Mouse (Mus musculus) granulocyte monocyte progenitor cell, adult 5-6 weeks (primary cell): ENCODE data around the gene Olfr1311. TPM values are rescaled to one million over a fixed set of nuclear protein-coding genes. Genes with fewer than 3 reads are reported as not detected.
"Not testable (repeated sequence)": the region's sequence is repeated elsewhere in the genome, so short reads cannot be mapped to it uniquely, and the experiment has no call there.

Experiments used
- ATAC-seq: replicated peaks from 2 replicates; pipeline ENCODE4 v1.8.0; 2016; ENCODE audit warnings: mild to moderate bottlenecking, moderate TSS enrichment, inconsistent platforms; ENCODE audit not compliant: poor library complexity, severe bottlenecking
- total RNA-seq, 2 experiments: library from RNA; stranded (forward) in 1 of 2; stranded (reverse) in 1 of 2; fragments of 200-712, 200-1000 nt in 1 of 2; fragments of >200 nt in 1 of 2; fragmentation: Nextera tagmentation in 1 of 2; gene quantifications; 2 replicates each; pipeline ENCODE4 v1.2.3; 2014 to 2017

Gene Olfr1311
- total RNA-seq (2014; fragmentation: Nextera tagmentation): not detected in 2 replicates
- not detected in 2 replicates for total RNA-seq (2017)

- ATAC-seq: no peak
Measured at GRCm38 (mm10) chr2:112024312-112024711, at the start of gene Olfr1311. Gene Olfr1311 (minus strand): TSS chr2:112024412.

GRCm38 (mm10) chr2:112050138-112050537, 25.9 kb upstream of the Olfr1311 start, which contains the start of gene Olfr1312:
Gene Olfr1312 (minus strand): TSS chr2:112050238.
- no peak for ATAC-seq

- ATAC-seq: not testable (repeated sequence)
Measured at GRCm38 (mm10) chr2:112026971-112027370, 2.8 kb upstream of the Olfr1311 start.

GRCm38 (mm10) chr2:112014900-112015299, 9.3 kb downstream of the Olfr1311 start:
- ATAC-seq: no peak

GRCm38 (mm10) chr2:112012608-112013007, 11.6 kb downstream of the Olfr1311 start, which contains the start of gene Olfr1310:
Gene Olfr1310 (minus strand): TSS chr2:112012708.
- no peak for ATAC-seq

- no peak for ATAC-seq
Measured at GRCm38 (mm10) chr2:111990181-111990580, 34.0 kb downstream of the Olfr1311 start, which contains the start of gene Olfr1309. Gene Olfr1309 (minus strand): TSS chr2:111990281.

Other genes with a start within 250 kb of the Olfr1311 start
- gene Olfr1302, start 247.0 kb downstream of the Olfr1311 start, total RNA-seq (2014; fragmentation: Nextera tagmentation): not detected in 2 replicates
- gene Olfr1302, start 247.0 kb downstream of the Olfr1311 start, total RNA-seq (2017): not detected in 2 replicates
- not detected in 2 replicates for gene Olfr1303, start 204.1 kb downstream of the Olfr1311 start, total RNA-seq (2014; fragmentation: Nextera tagmentation)
- gene Olfr1303, start 204.1 kb downstream of the Olfr1311 start, total RNA-seq (2017): not detected in 2 replicates
- not detected in 2 replicates for gene Olfr1305, start 147.3 kb downstream of the Olfr1311 start, total RNA-seq (2014; fragmentation: Nextera tagmentation)
- gene Olfr1305, start 147.3 kb downstream of the Olfr1311 start, total RNA-seq (2017): not detected in 2 replicates
- not detected in 2 replicates for gene Olfr1306, start 108.1 kb downstream of the Olfr1311 start, total RNA-seq (2014; fragmentation: Nextera tagmentation)
- not detected in 2 replicates for gene Olfr1306, start 108.1 kb downstream of the Olfr1311 start, total RNA-seq (2017)
- not detected in 2 replicates for gene Olfr1307, start 75.0 kb downstream of the Olfr1311 start, total RNA-seq (2014; fragmentation: Nextera tagmentation)
- not detected in 2 replicates for gene Olfr1307, start 75.0 kb downstream of the Olfr1311 start, total RNA-seq (2017)
- gene Olfr1308, start 59.5 kb downstream of the Olfr1311 start, total RNA-seq (2014; fragmentation: Nextera tagmentation): not detected in 2 replicates
- not detected in 2 replicates for gene Olfr1308, start 59.5 kb downstream of the Olfr1311 start, total RNA-seq (2017)
- gene Olfr1309, start 34.1 kb downstream of the Olfr1311 start, total RNA-seq (2014; fragmentation: Nextera tagmentation): not detected in 2 replicates
- not detected in 2 replicates for gene Olfr1309, start 34.1 kb downstream of the Olfr1311 start, total RNA-seq (2017)
- gene Olfr1310, start 11.7 kb downstream of the Olfr1311 start, total RNA-seq (2014; fragmentation: Nextera tagmentation): not detected in 2 replicates
- gene Olfr1310, start 11.7 kb downstream of the Olfr1311 start, total RNA-seq (2017): not detected in 2 replicates
- not detected in 2 replicates for gene Olfr1312, start 25.8 kb upstream of the Olfr1311 start, total RNA-seq (2014; fragmentation: Nextera tagmentation)
- not detected in 2 replicates for gene Olfr1312, start 25.8 kb upstream of the Olfr1311 start, total RNA-seq (2017)
- gene Olfr1313, start 53.4 kb upstream of the Olfr1311 start, total RNA-seq (2014; fragmentation: Nextera tagmentation): not detected in 2 replicates
- gene Olfr1313, start 53.4 kb upstream of the Olfr1311 start, total RNA-seq (2017): not detected in 2 replicates
- gene Olfr1314, start 72.4 kb upstream of the Olfr1311 start, total RNA-seq (2014; fragmentation: Nextera tagmentation): not detected in 2 replicates
- gene Olfr1314, start 72.4 kb upstream of the Olfr1311 start, total RNA-seq (2017): not detected in 2 replicates
- not detected in 2 replicates for gene Olfr1315-ps1, start 91.0 kb upstream of the Olfr1311 start, total RNA-seq (2014; fragmentation: Nextera tagmentation)
- not detected in 2 replicates for gene Olfr1315-ps1, start 91.0 kb upstream of the Olfr1311 start, total RNA-seq (2017)
- not detected in 2 replicates for gene Olfr1316, start 110.6 kb upstream of the Olfr1311 start, total RNA-seq (2014; fragmentation: Nextera tagmentation)
- gene Olfr1316, start 110.6 kb upstream of the Olfr1311 start, total RNA-seq (2017): not detected in 2 replicates
- gene Olfr1317, start 115.9 kb upstream of the Olfr1311 start, total RNA-seq (2014; fragmentation: Nextera tagmentation): not detected in 2 replicates
- not detected in 2 replicates for gene Olfr1317, start 115.9 kb upstream of the Olfr1311 start, total RNA-seq (2017)
- gene Olfr1318, start 129.8 kb upstream of the Olfr1311 start, total RNA-seq (2014; fragmentation: Nextera tagmentation): not detected in 2 replicates
- not detected in 2 replicates for gene Olfr1318, start 129.8 kb upstream of the Olfr1311 start, total RNA-seq (2017)
- gene Lpcat4, start 215.1 kb upstream of the Olfr1311 start, total RNA-seq (2014; fragmentation: Nextera tagmentation): 17.3 and 26.8 TPM in 2 replicates
- 7.7 and 10.6 TPM in 2 replicates for gene Lpcat4, start 215.1 kb upstream of the Olfr1311 start, total RNA-seq (2017)
- not detected in 2 replicates for gene Nutm1, start 234.9 kb upstream of the Olfr1311 start, total RNA-seq (2014; fragmentation: Nextera tagmentation)
- not detected in 2 replicates for gene Nutm1, start 234.9 kb upstream of the Olfr1311 start, total RNA-seq (2017)
- gene Nop10, start 237.5 kb upstream of the Olfr1311 start, total RNA-seq (2014; fragmentation: Nextera tagmentation): 139 and 177 TPM in 2 replicates
- gene Nop10, start 237.5 kb upstream of the Olfr1311 start, total RNA-seq (2017): 220 and 244 TPM in 2 replicates
- gene Slc12a6, start 241.4 kb upstream of the Olfr1311 start, total RNA-seq (2014; fragmentation: Nextera tagmentation): 57.3 and 62.2 TPM in 2 replicates
- gene Slc12a6, start 241.4 kb upstream of the Olfr1311 start, total RNA-seq (2017): 51.3 and 51.8 TPM in 2 replicates
- gene Gm21985, start 241.9 kb upstream of the Olfr1311 start, total RNA-seq (2014; fragmentation: Nextera tagmentation): 0.75 TPM in 1 of 2 replicates, not detected in the other
- 0.36 TPM in 1 of 2 replicates, not detected in the other for gene Gm21985, start 241.9 kb upstream of the Olfr1311 start, total RNA-seq (2017)